Mouse (Mus musculus) forebrain, embryonic 12.5 days (tissue): ENCODE data around the gene Rtf1. TPM values are rescaled to one million over a fixed set of nuclear protein-coding genes. Genes with fewer than 3 reads are reported as not detected.
"Not testable (repeated sequence)": the region's sequence is repeated elsewhere in the genome, so short reads cannot be mapped to it uniquely, and the experiment has no call there.

Experiments used
- ATAC-seq: fragments of 200-750 bp; cut with Nextera tagmentation; 2 replicates; pipeline ENCODE4 v1.8.0; 2017; ENCODE audit warnings: moderate TSS enrichment; ENCODE audit not compliant: low FRiP score
- H3K27ac ChIP-seq: fragments of 300-500 bp; sonication (generic); 2 replicates; pipeline ENCODE4 v1.5.1; 2016; ENCODE audit warnings: mild to moderate bottlenecking
- H3K27me3 ChIP-seq: fragments of 300-500 bp; sonication (generic); 2 replicates; pipeline ENCODE4 v1.6.1; 2016; ENCODE audit warnings: mild to moderate bottlenecking
- H3K36me3 ChIP-seq: fragments of 300-500 bp; sonication (generic); replicated peaks from 2 replicates; pipeline ENCODE4 v1.6.1; 2016; ENCODE audit warnings: mild to moderate bottlenecking
- H3K4me1 ChIP-seq: fragments of 300-500 bp; sonication (generic); 2 replicates; pipeline ENCODE4 v1.6.1; 2016
- H3K4me2 ChIP-seq: fragments of 300-500 bp; sonication (generic); 2 replicates; pipeline ENCODE4 v1.6.1; 2016; ENCODE audit warnings: mild to moderate bottlenecking, moderate library complexity
- H3K4me3 ChIP-seq: fragments of 300-500 bp; sonication (generic); replicated peaks from 2 replicates; pipeline ENCODE4 v1.5.1; 2016; ENCODE audit warnings: mild to moderate bottlenecking
- H3K9ac ChIP-seq: fragments of 300-500 bp; sonication (generic); 2 replicates; pipeline ENCODE4 v1.6.1; 2016; ENCODE audit warnings: mild to moderate bottlenecking
- H3K9me3 ChIP-seq: fragments of 300-500 bp; sonication (generic); 2 replicates; pipeline ENCODE4 v1.6.1; 2016
- WGBS: fragments of 180-500 bp; shearing (Covaris S2); methylation state at CpG from one replicate; pipeline ENCODE4 v1.1.7; 2016; 5-methylcytosine and 5-hydroxymethylcytosine counted together
- polyA plus RNA-seq: library from polyadenylated mRNA; unstranded; fragments of >200 nt; fragmentation: Nextera tagmentation; extraction: Ambion mirVana; gene quantifications from 2 replicates; pipeline ENCODE4 v1.2.1, GENCODE M21; 2016

Gene Rtf1
- 80.6 and 83.1 TPM in 2 replicates for polyA plus RNA-seq

DNA sequence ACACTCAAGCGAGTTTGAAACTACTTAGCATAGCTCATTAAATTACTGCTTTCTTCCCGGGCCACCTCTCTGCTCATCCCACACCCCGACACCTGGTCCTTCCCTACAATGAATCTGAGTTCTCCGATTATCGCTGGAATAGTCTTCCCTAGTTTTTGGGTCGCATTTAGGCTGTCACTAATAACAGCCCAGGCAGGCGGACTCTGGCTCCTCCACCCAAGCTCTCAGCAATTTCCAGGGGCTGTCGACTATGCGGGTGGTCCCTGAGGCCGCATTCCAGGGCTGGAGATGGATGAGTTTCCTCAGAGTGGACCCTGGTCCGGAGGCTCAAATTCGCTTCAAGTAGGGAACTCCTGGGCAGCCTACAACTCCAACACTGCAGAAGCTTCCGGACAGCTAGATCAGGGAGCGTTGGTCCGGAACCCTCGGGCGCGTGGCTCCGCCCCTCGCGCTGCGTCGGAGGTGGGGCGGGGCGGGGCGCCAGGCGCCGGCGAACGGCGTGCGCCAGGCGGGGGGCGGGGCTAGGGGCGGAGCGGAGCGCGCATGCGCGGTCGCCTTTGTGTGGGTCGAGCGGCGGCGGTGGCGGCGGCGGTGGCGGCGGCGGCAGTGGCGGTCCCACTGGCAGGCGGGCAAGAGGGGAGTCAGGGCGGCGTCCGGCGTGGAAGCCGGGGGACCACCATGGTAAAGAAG is at the start of gene Rtf1:
Gene Rtf1, plus strand, starts transcription at position 544 of the 690 bp plus-strand sequence.
- peak; percentile 97 for ATAC-seq
- Histone ChIP-seq H3K4me3 (peak within 1 kb of the TSS; percentile 98), H3K27me3 (peaks cover 6% of the 10 kb centered on the region), H3K4me1 (peaks cover 15% of the 10 kb centered on the region), H3K4me2 (peak within 1 kb of the TSS; percentile 85), H3K27ac (peak within 1 kb of the TSS; percentile 78), H3K9ac (peak within 1 kb of the TSS; percentile 98), H3K9me3 (no peaks in the 10 kb centered on the region), H3K36me3 (peaks cover 5% of the 10 kb centered on the region; the same call in 1 of the 2 replicates)
- WGBS = under 1% methylated on average over 41 of the region's 58 CpGs

DNA sequence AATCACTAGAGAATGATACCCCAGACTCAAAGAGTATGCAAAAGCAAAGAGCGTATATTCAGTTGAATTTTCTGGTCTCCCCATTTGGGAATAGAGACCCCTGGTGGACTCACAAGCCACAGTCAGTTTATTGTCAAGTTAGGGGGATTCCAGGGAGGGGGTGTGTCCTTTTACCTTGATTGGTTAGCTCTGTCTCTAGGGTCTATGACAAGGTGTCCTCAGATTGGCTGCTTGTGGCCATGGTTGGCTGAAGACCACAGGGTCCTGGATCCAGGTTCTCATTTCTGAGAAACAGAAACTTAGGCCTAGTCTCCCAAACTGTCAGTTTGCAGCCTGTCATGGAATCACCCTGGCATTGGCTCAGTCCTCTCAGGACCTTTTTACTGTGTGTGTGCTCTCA is 38.1 kb upstream of the Rtf1 start:
- H3K4me1 ChIP-seq = no peaks in the 10 kb centered on the region
- no peaks in the 10 kb centered on the region for H3K27me3 ChIP-seq
- H3K36me3 ChIP-seq = peaks cover 81% of the 10 kb centered on the region
- no peak overlapping the region for H3K4me3 ChIP-seq
- H3K27ac ChIP-seq = no peak overlapping the region
- no peak for ATAC-seq
- H3K9me3 ChIP-seq = no peaks in the 10 kb centered on the region
- no peak overlapping the region for H3K9ac ChIP-seq
- WGBS = 84% methylated on average over 1 of the region's 1 CpGs
- H3K4me2 ChIP-seq = no peak overlapping the region

- no peaks in the 10 kb centered on the region for H3K4me1 ChIP-seq
Observed at GRCm38 (mm10) chr2:119641214-119641912, 33.5 kb upstream of the Rtf1 start.

DNA sequence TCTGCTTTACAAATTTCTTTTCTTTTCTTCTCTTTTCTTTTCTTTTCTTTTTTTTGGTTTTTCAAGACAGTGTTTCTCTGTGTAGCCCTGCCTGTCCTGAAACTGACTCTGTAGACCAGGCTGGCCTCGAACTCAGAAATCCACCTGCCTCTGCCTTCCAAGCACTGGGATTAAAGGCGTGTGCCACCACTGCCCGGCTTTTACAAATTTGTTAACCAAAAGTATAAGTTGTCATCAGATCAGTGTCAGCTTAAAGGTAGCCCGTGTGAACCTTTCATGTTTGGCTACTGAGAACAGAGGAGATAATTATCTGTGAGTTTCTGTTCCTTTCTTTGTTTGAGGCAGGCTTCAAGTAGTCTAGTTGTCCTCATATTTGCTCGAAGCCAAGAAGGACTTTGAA is 30.6 kb upstream of the Rtf1 start:
- 90% methylated on average over 5 of the region's 5 CpGs for WGBS
- Histone ChIP-seq H3K9me3 (no peaks in the 10 kb centered on the region), H3K36me3 (peaks cover 94% of the 10 kb centered on the region), H3K4me1 (no peaks in the 10 kb centered on the region), H3K9ac (no peak overlapping the region), H3K4me2 (no peak overlapping the region), H3K27ac (no peak overlapping the region), H3K27me3 (no peaks in the 10 kb centered on the region), H3K4me3 (no peak overlapping the region)
- ATAC-seq = no peak

More at GRCm38 (mm10) chr2:119641214-119641912, 33.5 kb upstream of the Rtf1 start:
- Histone ChIP-seq H3K27me3 (no peaks in the 10 kb centered on the region), H3K9ac (no peak overlapping the region), H3K27ac (no peak overlapping the region), H3K4me3 (no peak overlapping the region), H3K9me3 (no peaks in the 10 kb centered on the region), H3K36me3 (peaks cover 93% of the 10 kb centered on the region), H3K4me2 (no peak overlapping the region)
- WGBS = 92% methylated on average over 5 of the region's 5 CpGs
- no peak for ATAC-seq

- Histone ChIP-seq H3K36me3 (peaks cover 8% of the 10 kb centered on the region), H3K9me3 (no peaks in the 10 kb centered on the region), H3K4me1 (peaks cover 8% of the 10 kb centered on the region), H3K4me2 (peak within 1 kb of the TSS; percentile 62), H3K4me3 (peak within 1 kb of the TSS; percentile 61), H3K9ac (peak within 1 kb of the TSS; percentile 63), H3K27me3 (peaks cover 14% of the 10 kb centered on the region; the same call in 1 of the 2 replicates), H3K27ac (no peak within 1 kb of the TSS)
- 2% methylated on average over 44 of the region's 44 CpGs for WGBS
- ATAC-seq = peak; percentile 81
Observed at GRCm38 (mm10) chr2:119662220-119663182, 12.4 kb upstream of the Rtf1 start, which contains the start of gene Ndufaf1. TSS of gene Ndufaf1 (minus strand) at chr2:119662827.

- not testable (repeated sequence) for H3K9ac ChIP-seq, H3K9me3 ChIP-seq, H3K36me3 ChIP-seq, ATAC-seq, H3K4me2 ChIP-seq, H3K4me1 ChIP-seq, H3K4me3 ChIP-seq, H3K27ac ChIP-seq
- peaks cover 18% of the 10 kb centered on the region for H3K27me3 ChIP-seq
- 72% methylated on average over 20 of the region's 23 CpGs for WGBS
Observed at GRCm38 (mm10) chr2:119665744-119666143, 9.1 kb upstream of the Rtf1 start.

- Histone ChIP-seq H3K4me2 (no peak overlapping the region), H3K9ac (no peak overlapping the region), H3K9me3 (no peaks in the 10 kb centered on the region), H3K4me1 (no peaks in the 10 kb centered on the region), H3K4me3 (no peak overlapping the region), H3K27ac (no peak overlapping the region), H3K36me3 (no peaks in the 10 kb centered on the region), H3K27me3 (peaks cover 14% of the 10 kb centered on the region)
- ATAC-seq = no peak
- 11% methylated on average over 7 of the region's 7 CpGs for WGBS
Observed at GRCm38 (mm10) chr2:119669010-119669409, 5.9 kb upstream of the Rtf1 start.

DNA sequence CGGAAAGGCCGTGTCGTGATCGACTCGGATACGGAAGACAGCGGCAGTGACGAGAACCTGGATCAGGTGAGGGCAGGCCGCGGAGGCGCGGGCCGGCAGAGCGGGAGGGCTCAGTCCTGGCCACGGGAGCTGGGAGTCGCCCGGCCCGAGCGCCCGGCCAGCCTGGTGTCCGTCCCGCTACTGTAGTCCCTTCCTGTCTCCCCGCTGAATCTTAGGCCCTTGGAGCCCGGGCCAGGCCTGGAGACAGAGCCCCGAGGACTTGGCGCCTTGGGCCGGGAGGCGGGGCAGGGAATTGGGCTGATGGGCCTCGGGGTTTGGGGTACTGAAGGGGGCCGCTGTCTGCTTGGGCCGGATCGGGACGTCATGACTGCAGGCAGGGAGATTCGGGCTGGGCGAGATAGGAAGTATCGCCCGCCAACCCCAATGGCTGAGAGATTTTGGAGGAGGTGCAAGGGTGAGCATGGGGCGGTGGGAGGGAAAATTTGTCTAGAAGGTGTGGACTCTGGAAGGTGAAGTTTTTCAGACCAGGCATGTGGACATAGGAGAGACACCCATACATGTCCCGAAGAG is 432 bp downstream of the Rtf1 start:
- H3K9ac ChIP-seq = peak overlapping the region; percentile 98
- H3K4me3 ChIP-seq = peak overlapping the region; percentile 98
- ATAC-seq = peak; percentile 92
- peaks cover 6% of the 10 kb centered on the region; the same call in 1 of the 2 replicates for H3K36me3 ChIP-seq
- H3K27me3 ChIP-seq = peaks cover 6% of the 10 kb centered on the region
- no peaks in the 10 kb centered on the region for H3K9me3 ChIP-seq
- H3K27ac ChIP-seq = peak overlapping the region; percentile 78
- H3K4me1 ChIP-seq = peaks cover 15% of the 10 kb centered on the region
- H3K4me2 ChIP-seq = peak overlapping the region; percentile 85
- WGBS = under 1% methylated on average over 39 of the region's 39 CpGs

DNA sequence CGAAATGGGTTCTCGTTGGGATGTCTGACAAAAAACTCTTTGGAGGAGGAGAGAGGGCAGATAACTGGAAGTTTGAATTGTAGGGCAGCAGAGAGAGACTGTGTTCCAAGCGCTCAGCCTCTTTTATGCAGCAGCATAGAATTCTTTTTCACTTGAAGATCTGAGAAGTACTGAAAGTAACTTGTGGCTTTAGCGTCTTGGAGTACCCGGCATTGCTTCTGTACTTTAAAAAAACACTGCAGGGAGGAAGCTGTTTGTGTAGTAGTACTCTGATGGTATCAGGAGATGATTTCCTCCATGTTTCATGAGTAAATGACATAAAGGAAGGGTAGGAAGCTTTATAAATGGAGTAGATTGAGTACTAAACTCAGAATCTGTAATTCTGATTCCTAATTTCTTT is 963 bp downstream of the Rtf1 start:
- Histone ChIP-seq H3K27ac (no peak overlapping the region), H3K4me1 (peaks cover 15% of the 10 kb centered on the region), H3K4me3 (peak overlapping the region; percentile 98), H3K9me3 (no peaks in the 10 kb centered on the region), H3K4me2 (peak overlapping the region; percentile 85), H3K36me3 (peaks cover 6% of the 10 kb centered on the region; the same call in 1 of the 2 replicates), H3K9ac (peak overlapping the region; percentile 98), H3K27me3 (peaks cover 2% of the 10 kb centered on the region; the same call in 1 of the 2 replicates)
- 16% methylated on average over 5 of the region's 5 CpGs for WGBS
- ATAC-seq = no peak

- peaks cover 20% of the 10 kb centered on the region for H3K36me3 ChIP-seq
- H3K4me1 ChIP-seq = no peaks in the 10 kb centered on the region
- no peak for ATAC-seq
Observed at GRCm38 (mm10) chr2:119683706-119684105, 8.8 kb downstream of the Rtf1 start.

DNA sequence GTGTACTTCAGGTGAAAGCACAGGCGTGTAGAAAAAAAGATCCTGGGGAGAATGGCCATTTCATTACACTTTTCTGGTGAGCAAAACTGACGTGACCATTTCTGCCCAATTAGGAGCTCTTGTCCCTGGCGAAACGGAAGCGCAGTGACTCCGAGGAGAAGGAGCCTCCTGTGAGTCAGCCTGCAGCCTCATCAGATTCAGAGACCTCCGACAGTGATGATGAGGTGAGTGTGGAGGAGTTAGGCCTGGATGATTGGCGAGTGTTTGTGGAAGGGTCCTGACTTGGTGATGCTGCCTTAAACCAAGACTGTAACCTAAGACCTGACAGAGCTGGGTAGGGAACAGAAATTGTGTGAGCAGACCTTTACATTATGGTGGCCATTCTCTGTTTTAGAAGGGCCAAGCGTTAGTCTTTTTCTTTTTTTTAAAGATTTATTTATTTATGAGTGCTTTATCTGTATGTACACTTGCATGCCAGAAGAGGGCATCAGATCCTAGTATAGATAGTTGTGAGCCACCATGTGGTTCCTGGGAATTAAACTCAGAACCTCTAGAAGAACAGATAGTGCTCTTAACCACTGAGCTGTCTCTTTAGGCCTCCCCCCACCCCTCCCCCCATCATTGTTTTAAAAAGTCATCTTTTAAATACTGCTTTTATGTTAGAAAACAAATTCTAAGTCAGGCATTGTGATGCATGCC is 17.3 kb downstream of the Rtf1 start:
- no peak overlapping the region for H3K4me2 ChIP-seq
- no peak overlapping the region for H3K4me3 ChIP-seq
- 79% methylated on average over 9 of the region's 9 CpGs for WGBS
- H3K27me3 ChIP-seq = no peaks in the 10 kb centered on the region
- H3K36me3 ChIP-seq = peaks cover 19% of the 10 kb centered on the region
- H3K4me1 ChIP-seq = no peaks in the 10 kb centered on the region
- ATAC-seq = no peak
- H3K9ac ChIP-seq = no peak overlapping the region
- no peaks in the 10 kb centered on the region for H3K9me3 ChIP-seq
- H3K27ac ChIP-seq = no peak overlapping the region

More at GRCm38 (mm10) chr2:119683706-119684105, 8.8 kb downstream of the Rtf1 start:
- 83% methylated on average over 2 of the region's 2 CpGs for WGBS
- Histone ChIP-seq H3K27me3 (no peaks in the 10 kb centered on the region), H3K4me2 (no peak overlapping the region), H3K9me3 (no peaks in the 10 kb centered on the region), H3K9ac (no peak overlapping the region), H3K27ac (no peak overlapping the region), H3K4me3 (no peak overlapping the region)
